Mouse (Mus musculus): ENCODE data around the gene Cntnap2.

GRCm38 (mm10) chr6:47109582-47110220, 2050.5 kb downstream of the Cntnap2 start:
- TF ChIP-seq CTCF (conservative IDR thresholded peaks at IDR 0.05; ENCODE audit: low read length) (no peak), NANOG (IDR thresholded peaks at IDR 0.05; ENCODE audit: borderline replicate concordance, low read length) (no peak)
